10 mouse cellular contexts compared by ENCODE assay signal in the genomic region with DNA sequence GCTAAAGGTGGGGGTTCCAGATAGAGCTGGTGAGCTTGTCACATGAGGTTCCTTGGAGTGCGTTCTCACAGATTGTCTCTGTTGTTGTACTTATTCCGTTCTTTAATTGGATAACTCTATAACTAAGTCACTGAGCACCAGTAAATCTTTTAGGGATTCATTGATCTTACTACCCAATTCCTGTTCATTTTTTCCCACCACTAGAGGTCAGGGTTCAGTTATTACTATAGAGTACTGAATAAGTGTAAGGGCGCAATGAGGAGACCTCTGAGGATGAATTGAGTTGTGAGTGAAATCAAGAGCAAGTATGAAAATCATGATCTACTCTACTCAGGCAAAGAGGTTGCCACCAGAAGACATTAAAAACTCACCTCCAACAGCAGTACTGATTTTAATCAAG.
A peak's percentile ranks its signal among the peaks of the same experiment; 100 is the strongest.
DNase-seq lines count a peak whose midpoint lies in the region; ATAC-seq and TF ChIP-seq lines count a peak whose summit lies in the region.
"Had no signal": no experiment of that assay in that cellular context is flagged by ENCODE, and none has a peak within 500 bp of the region (broad histone marks: within the 10 kb centered on the region; RNA-seq: fewer than 3 reads in every experiment).

No protein-coding gene starts in this region.

- no peaks in the 10 kb centered on the region for H3K36me3 ChIP-seq in kidney, adult 2 months (ENCODE audit: control insufficient read depth, insufficient read depth, low read length)
- H3K36me3 ChIP-seq: hindbrain, embryonic 13.5 days had no signal

- 77% methylated on average over 3 of the region's 3 CpGs for WGBS in kidney, adult 2 months

- peak; percentile 8 for DNase-seq in cerebellum, adult 9-10 months
- no peak for DNase-seq in cerebellum, adult 18-20 months
- DNase-seq in kidney, adult 2 months: peak; percentile 21
- no peak for DNase-seq in kidney, postnatal 4 days
- peak; percentile 15 for DNase-seq in 3T3-L1 (ENCODE audit: low read depth, low spot score)
- DNase-seq in right cerebral cortex, postnatal 10 days (ENCODE audit: low spot score in 2 of 2): no peak
- DNase-seq in testis, postnatal 10 days (ENCODE audit: low spot score): no peak
- DNase-seq: adrenal gland, postnatal 25 days had no signal

- no peak overlapping the region for H3K4me3 ChIP-seq in kidney, adult 2 months (ENCODE audit: insufficient read depth, low read depth, low read length)
- H3K4me3 ChIP-seq: hindbrain, embryonic 13.5 days had no signal

- no peak for TF ChIP-seq POLR2A in kidney, adult 2 months (IDR thresholded peaks at IDR 0.05; ENCODE audit: low read depth, low read length)

- no peaks in the 10 kb centered on the region for H3K4me1 ChIP-seq in kidney, adult 2 months (ENCODE audit: control insufficient read depth, insufficient read depth, low read length)
- H3K4me1 ChIP-seq: hindbrain, embryonic 13.5 days had no signal

- H3K27me3 ChIP-seq in kidney, adult 2 months (replicated peaks; ENCODE audit: control insufficient read depth, insufficient read depth, low read length): no peaks in the 10 kb centered on the region
- H3K27me3 ChIP-seq: hindbrain, embryonic 13.5 days had no signal

- TF ChIP-seq CTCF in kidney, adult 2 months (conservative IDR thresholded peaks at IDR 0.05; ENCODE audit: insufficient read depth, insufficient read length, low read depth, low read length): no peak

- H3K27ac ChIP-seq in kidney, adult 2 months (ENCODE audit: insufficient read depth, low read depth, low read length): no peak overlapping the region
- H3K27ac ChIP-seq: hindbrain, embryonic 13.5 days had no signal

- ATAC-seq in common myeloid progenitor, adult 5-6 weeks (replicated peaks; ENCODE audit: low read depth, poor library complexity, severe bottlenecking): 0 out of 2 replicates have a peak, but pooled peaks have one; percentile 36

Comparison
In these comparisons a context has a peak if more than half of its experiments do, and no peak if none do; other contexts are left out.
1. DNase-seq: peak in cerebellum, adult 9-10 months (single experiment), kidney, adult 2 months (single experiment) and 3T3-L1 (single experiment); none in cerebellum, adult 18-20 months (0 of 2), kidney, postnatal 4 days (0 of 2), right cerebral cortex, postnatal 10 days (0 of 2) and testis, postnatal 10 days (single experiment).